Mouse (Mus musculus): ENCODE results near the gene Tes. TPM values are rescaled to one million over a fixed set of nuclear protein-coding genes. Genes with fewer than 3 reads are reported as not detected.
"Not testable (repeated sequence)": the region's sequence is repeated elsewhere in the genome, so short reads cannot be mapped to it uniquely, and the experiment has no call there.

Tes gene
- polyA plus RNA-seq, 1 experiment from 2014 or later = 52.7 TPM

GRCm38 (mm10) chr6:17060154-17060553 lies 4.8 kb upstream of the Tes start:
- H3K4me3 ChIP-seq (ENCODE audit: low read depth, low read length) = no peak overlapping the region
- no peaks in the 10 kb centered on the region for H3K9me3 ChIP-seq (ENCODE audit: low read length)
- no peaks in the 10 kb centered on the region for H3K36me3 ChIP-seq (ENCODE audit: insufficient read depth, low read length)
- 62% methylated on average over 2 of the region's 2 CpGs for WGBS
- no peaks in the 10 kb centered on the region for H3K27me3 ChIP-seq (replicated peaks; ENCODE audit: insufficient read depth, low read length)
- 0 out of 2 replicates have a peak, but pooled peaks cover 3% of the 10 kb centered on the region for H3K4me1 ChIP-seq (ENCODE audit: insufficient read depth, low read depth, low read length)
- TF ChIP-seq EP300 (IDR thresholded peaks at IDR 0.05) (no peak), CTCF (IDR thresholded peaks at IDR 0.05) (no peak)
- DNase-seq (ENCODE audit: low spot score) (no peak), ATAC-seq (no peak)
- no peak overlapping the region for H3K9ac ChIP-seq (replicated peaks; ENCODE audit: low read depth)
- no peak overlapping the region for H3K27ac ChIP-seq (ENCODE audit: low read length)
- H3K4me2 ChIP-seq (replicated peaks; ENCODE audit: low read depth, low read length) = no peak overlapping the region

- H3K9me3 ChIP-seq (ENCODE audit: low read length); H3K9ac ChIP-seq (replicated peaks; ENCODE audit: low read depth); H3K36me3 ChIP-seq (ENCODE audit: insufficient read depth, low read length); DNase-seq (ENCODE audit: low spot score); H3K4me2 ChIP-seq (replicated peaks; ENCODE audit: low read depth, low read length); ATAC-seq; H3K4me1 ChIP-seq (ENCODE audit: insufficient read depth, low read depth, low read length); H3K27ac ChIP-seq (ENCODE audit: low read length); H3K4me3 ChIP-seq (ENCODE audit: low read depth, low read length); H3K27me3 ChIP-seq (replicated peaks; ENCODE audit: insufficient read depth, low read length): not testable (repeated sequence)
- 79% methylated on average over 4 of the region's 4 CpGs for WGBS
Observed at GRCm38 (mm10) chr6:17061826-17062225, 3.1 kb upstream of the Tes start.

GRCm38 (mm10) chr6:17062366-17062765 lies 2.6 kb upstream of the Tes start:
- no peak overlapping the region for H3K9ac ChIP-seq (replicated peaks; ENCODE audit: low read depth)
- no peak for TF ChIP-seq CTCF (IDR thresholded peaks at IDR 0.05)
- no peak for TF ChIP-seq EP300 (IDR thresholded peaks at IDR 0.05)
- no peaks in the 10 kb centered on the region for H3K9me3 ChIP-seq (ENCODE audit: low read length)
- H3K36me3 ChIP-seq (ENCODE audit: insufficient read depth, low read length) = no peaks in the 10 kb centered on the region
- H3K4me3 ChIP-seq (ENCODE audit: low read depth, low read length) = no peak overlapping the region
- no peak overlapping the region for H3K27ac ChIP-seq (ENCODE audit: low read length)
- WGBS = 66% methylated on average over 6 of the region's 6 CpGs
- ATAC-seq (no peak), DNase-seq (ENCODE audit: low spot score) (no peak)
- 0 out of 2 replicates have a peak, but pooled peaks cover 3% of the 10 kb centered on the region for H3K4me1 ChIP-seq (ENCODE audit: insufficient read depth, low read depth, low read length)
- no peaks in the 10 kb centered on the region for H3K27me3 ChIP-seq (replicated peaks; ENCODE audit: insufficient read depth, low read length)
- no peak overlapping the region for H3K4me2 ChIP-seq (replicated peaks; ENCODE audit: low read depth, low read length)

- Histone ChIP-seq H3K4me1 (ENCODE audit: insufficient read depth, low read depth, low read length) (0 out of 2 replicates have a peak, but pooled peaks cover 3% of the 10 kb centered on the region), H3K9me3 (ENCODE audit: low read length) (no peaks in the 10 kb centered on the region), H3K4me3 (ENCODE audit: low read depth, low read length) (peak overlapping the region; percentile 74), H3K27ac (ENCODE audit: low read length) (peak overlapping the region; percentile 78), H3K9ac (replicated peaks; ENCODE audit: low read depth) (peak overlapping the region; percentile 78; the same call in 1 of the 2 replicates), H3K4me2 (replicated peaks; ENCODE audit: low read depth, low read length) (peak overlapping the region; percentile 95), H3K36me3 (ENCODE audit: insufficient read depth, low read length) (no peaks in the 10 kb centered on the region), H3K27me3 (replicated peaks; ENCODE audit: insufficient read depth, low read length) (no peaks in the 10 kb centered on the region)
- peak; percentile 89 for DNase-seq (ENCODE audit: low spot score)
- WGBS = 3% methylated on average over 12 of the region's 12 CpGs
- peak; percentile 68 for ATAC-seq
- no peak for TF ChIP-seq CTCF (IDR thresholded peaks at IDR 0.05)
- TF ChIP-seq EP300 (IDR thresholded peaks at IDR 0.05) = no peak
Observed at GRCm38 (mm10) chr6:17065791-17066169, 831 bp downstream of the Tes start.

GRCm38 (mm10) chr6:17066211-17066940 lies 1.4 kb downstream of the Tes start:
- Histone ChIP-seq H3K9ac (replicated peaks; ENCODE audit: low read depth) (no peak overlapping the region), H3K27ac (ENCODE audit: low read length) (peak overlapping the region; percentile 78), H3K27me3 (replicated peaks; ENCODE audit: insufficient read depth, low read length) (no peaks in the 10 kb centered on the region), H3K4me2 (replicated peaks; ENCODE audit: low read depth, low read length) (peak overlapping the region; percentile 95), H3K9me3 (ENCODE audit: low read length) (no peaks in the 10 kb centered on the region), H3K36me3 (ENCODE audit: insufficient read depth, low read length) (no peaks in the 10 kb centered on the region), H3K4me1 (ENCODE audit: insufficient read depth, low read depth, low read length) (0 out of 2 replicates have a peak, but pooled peaks cover 3% of the 10 kb centered on the region), H3K4me3 (ENCODE audit: low read depth, low read length) (peak overlapping the region; percentile 74; the same call in 1 of the 2 replicates)
- TF ChIP-seq CTCF (IDR thresholded peaks at IDR 0.05) (no peak), EP300 (IDR thresholded peaks at IDR 0.05) (no peak)
- 40% methylated on average over 11 of the region's 11 CpGs for WGBS
- no peak for DNase-seq (ENCODE audit: low spot score)
- ATAC-seq = no peak

GRCm38 (mm10) chr6:17071899-17072298 lies 7.0 kb downstream of the Tes start:
- H3K4me3 ChIP-seq (ENCODE audit: low read depth, low read length) = no peak overlapping the region
- H3K9ac ChIP-seq (replicated peaks; ENCODE audit: low read depth) = no peak overlapping the region
- ATAC-seq (no peak), DNase-seq (ENCODE audit: low spot score) (no peak)
- TF ChIP-seq EP300 (IDR thresholded peaks at IDR 0.05) (no peak), CTCF (IDR thresholded peaks at IDR 0.05) (no peak)
- no peaks in the 10 kb centered on the region for H3K9me3 ChIP-seq (ENCODE audit: low read length)
- WGBS = 63% methylated on average over 3 of the region's 3 CpGs
- H3K4me1 ChIP-seq (ENCODE audit: insufficient read depth, low read depth, low read length) = no peaks in the 10 kb centered on the region
- no peaks in the 10 kb centered on the region for H3K27me3 ChIP-seq (replicated peaks; ENCODE audit: insufficient read depth, low read length)
- H3K4me2 ChIP-seq (replicated peaks; ENCODE audit: low read depth, low read length) = no peak overlapping the region
- H3K36me3 ChIP-seq (ENCODE audit: insufficient read depth, low read length) = no peaks in the 10 kb centered on the region
- H3K27ac ChIP-seq (ENCODE audit: low read length) = peak overlapping the region; percentile 27; the same call in 1 of the 2 replicates
